29 mouse cellular contexts compared by ENCODE assay signal in the genomic region with DNA sequence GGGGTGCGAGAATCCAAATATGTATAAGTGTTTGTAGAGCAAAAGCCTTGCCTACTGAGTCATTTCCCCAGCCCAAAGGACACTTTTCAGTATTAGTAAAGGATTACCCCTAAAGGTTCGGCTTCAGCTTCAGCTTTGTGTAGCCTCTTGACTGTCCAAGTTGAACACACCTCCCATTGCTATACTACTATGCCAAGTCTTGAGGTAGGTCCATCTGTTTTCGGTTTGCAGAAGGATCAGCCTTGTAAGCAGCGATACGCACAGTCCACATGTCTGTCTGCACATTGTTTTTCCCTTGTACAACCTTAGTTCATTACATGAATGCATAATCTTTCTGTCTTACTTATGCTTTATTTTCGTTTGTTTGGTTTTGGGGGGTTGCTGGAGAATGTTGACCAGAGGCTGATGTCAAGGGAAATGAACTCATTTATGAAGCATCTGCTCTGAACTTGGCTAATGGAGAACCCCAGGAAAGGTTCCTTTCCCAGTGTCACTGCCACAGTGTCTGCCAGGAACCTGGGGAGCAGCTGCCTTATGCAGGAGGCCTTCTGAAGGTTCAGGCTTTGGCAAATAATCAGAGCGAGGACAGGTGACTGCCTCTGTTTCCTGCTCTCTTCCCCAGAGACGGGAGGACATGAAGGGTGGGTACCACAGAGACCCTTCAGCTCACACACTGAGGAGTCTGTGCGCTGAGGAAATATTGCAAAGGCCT.
DNase-seq lines count a peak whose midpoint lies in the region; ATAC-seq and TF ChIP-seq lines count a peak whose summit lies in the region.
"Had no signal": no experiment of that assay in that cellular context is flagged by ENCODE, and none has a peak within 500 bp of the region (broad histone marks: within the 10 kb centered on the region; RNA-seq: fewer than 3 reads in every experiment).

No protein-coding gene starts in this region.

- H3K27me3 ChIP-seq in hindbrain, embryonic 10.5 days (ENCODE audit: insufficient read depth, poor library complexity, severe bottlenecking), result no peaks in the 10 kb centered on the region
- no peaks in the 10 kb centered on the region for H3K27me3 ChIP-seq in hindbrain, postnatal 0 days (ENCODE audit: insufficient read depth, low read length)
- H3K27me3 ChIP-seq in forebrain, embryonic 12.5 days, result no peaks in the 10 kb centered on the region
- no peaks in the 10 kb centered on the region for H3K27me3 ChIP-seq in midbrain, embryonic 14.5 days (ENCODE audit: control insufficient read depth, insufficient read depth, low read length)
- H3K27me3 ChIP-seq: embryonic facial prominence, embryonic 15.5 days; heart, embryonic 13.5 days; liver, embryonic 15.5 days; lung, embryonic 15.5 days; megakaryocyte, embryonic 14.5 days; midbrain, embryonic 15.5 days; neural tube, embryonic 13.5 days had no signal

- H3K4me3 ChIP-seq in hindbrain, embryonic 10.5 days, result no peak overlapping the region
- H3K4me3 ChIP-seq in hindbrain, postnatal 0 days (ENCODE audit: low read length), result no peak overlapping the region
- H3K4me3 ChIP-seq in forebrain, embryonic 12.5 days (replicated peaks), result no peak overlapping the region
- H3K4me3 ChIP-seq in midbrain, embryonic 14.5 days (replicated peaks; ENCODE audit: low read depth, low read length), result no peak overlapping the region
- H3K4me3 ChIP-seq: embryonic facial prominence, embryonic 15.5 days; heart, embryonic 13.5 days; limb, embryonic 10.5 days; liver, embryonic 15.5 days; lung, embryonic 15.5 days; megakaryocyte, embryonic 14.5 days; midbrain, embryonic 15.5 days; myocyte; neural tube, embryonic 13.5 days had no signal

- H3K9ac ChIP-seq in hindbrain, postnatal 0 days (replicated peaks; ENCODE audit: low read length), result no peak overlapping the region
- H3K9ac ChIP-seq in forebrain, embryonic 12.5 days, result no peak overlapping the region
- no peak overlapping the region for H3K9ac ChIP-seq in midbrain, embryonic 14.5 days (replicated peaks; ENCODE audit: low read length)
- H3K9ac ChIP-seq: embryonic facial prominence, embryonic 15.5 days; heart, embryonic 13.5 days; hindbrain, embryonic 14.5 days; liver, embryonic 15.5 days; lung, embryonic 15.5 days; midbrain, embryonic 15.5 days; neural tube, embryonic 13.5 days had no signal

- H3K4me1 ChIP-seq in hindbrain, embryonic 10.5 days (replicated peaks), result peaks cover 15% of the 10 kb centered on the region
- H3K4me1 ChIP-seq in hindbrain, postnatal 0 days (ENCODE audit: insufficient read depth, low read length), result no peaks in the 10 kb centered on the region
- H3K4me1 ChIP-seq in forebrain, embryonic 12.5 days, result 0 out of 2 replicates have a peak, but pooled peaks cover 5% of the 10 kb centered on the region
- H3K4me1 ChIP-seq in midbrain, embryonic 14.5 days (ENCODE audit: control insufficient read depth, insufficient read depth, low read length), result no peaks in the 10 kb centered on the region
- H3K4me1 ChIP-seq: embryonic facial prominence, embryonic 15.5 days; heart, embryonic 13.5 days; limb, embryonic 10.5 days; liver, embryonic 15.5 days; lung, embryonic 15.5 days; megakaryocyte, embryonic 14.5 days; midbrain, embryonic 15.5 days had no signal

- H3K4me2 ChIP-seq in hindbrain, postnatal 0 days (ENCODE audit: low read depth, low read length), result no peak overlapping the region
- no peak overlapping the region for H3K4me2 ChIP-seq in forebrain, embryonic 12.5 days
- no peak overlapping the region for H3K4me2 ChIP-seq in midbrain, embryonic 14.5 days (ENCODE audit: low read length)
- H3K4me2 ChIP-seq: embryonic facial prominence, embryonic 15.5 days; heart, embryonic 13.5 days; hindbrain, embryonic 14.5 days; liver, embryonic 15.5 days; lung, embryonic 15.5 days; midbrain, embryonic 15.5 days; neural tube, embryonic 13.5 days had no signal

- WGBS in hindbrain, embryonic 10.5 days, result 85% methylated on average over 9 of the region's 9 CpGs
- 78% methylated on average over 9 of the region's 9 CpGs for WGBS in hindbrain, postnatal 0 days
- WGBS in forebrain, embryonic 12.5 days, result 88% methylated on average over 9 of the region's 9 CpGs
- WGBS in midbrain, embryonic 14.5 days, result 93% methylated on average over 9 of the region's 9 CpGs

- no peaks in the 10 kb centered on the region for H3K36me3 ChIP-seq in hindbrain, embryonic 10.5 days
- no peaks in the 10 kb centered on the region for H3K36me3 ChIP-seq in hindbrain, postnatal 0 days (ENCODE audit: insufficient read depth, low read length)
- H3K36me3 ChIP-seq in forebrain, embryonic 12.5 days (replicated peaks), result no peaks in the 10 kb centered on the region
- H3K36me3 ChIP-seq in midbrain, embryonic 14.5 days (ENCODE audit: control insufficient read depth, insufficient read depth, low read length), result no peaks in the 10 kb centered on the region
- H3K36me3 ChIP-seq: embryonic facial prominence, embryonic 15.5 days; heart, embryonic 13.5 days; limb, embryonic 10.5 days; liver, embryonic 15.5 days; lung, embryonic 15.5 days; midbrain, embryonic 15.5 days; neural tube, embryonic 13.5 days had no signal

- peak overlapping the region; percentile 70 for H3K27ac ChIP-seq in hindbrain, embryonic 10.5 days
- no peak overlapping the region for H3K27ac ChIP-seq in hindbrain, postnatal 0 days
- no peak overlapping the region for H3K27ac ChIP-seq in forebrain, embryonic 12.5 days
- H3K27ac ChIP-seq in midbrain, embryonic 14.5 days (replicated peaks; ENCODE audit: low read depth, low read length), result no peak overlapping the region
- H3K27ac ChIP-seq: embryonic facial prominence, embryonic 15.5 days; heart, embryonic 13.5 days; hindbrain, embryonic 14.5 days; limb, embryonic 10.5 days; liver, embryonic 15.5 days; lung, embryonic 15.5 days; midbrain, embryonic 15.5 days; neural tube, embryonic 13.5 days; stomach, postnatal 0 days had no signal

- H3K9me3 ChIP-seq in hindbrain, embryonic 10.5 days, result no peaks in the 10 kb centered on the region
- no peaks in the 10 kb centered on the region for H3K9me3 ChIP-seq in hindbrain, postnatal 0 days (ENCODE audit: low read length)
- no peaks in the 10 kb centered on the region for H3K9me3 ChIP-seq in forebrain, embryonic 12.5 days
- no peaks in the 10 kb centered on the region for H3K9me3 ChIP-seq in midbrain, embryonic 14.5 days (ENCODE audit: control insufficient read depth, low read length)
- H3K9me3 ChIP-seq: embryonic facial prominence, embryonic 15.5 days; heart, embryonic 13.5 days; limb, embryonic 10.5 days; liver, embryonic 15.5 days; lung, embryonic 15.5 days; midbrain, embryonic 15.5 days; neural tube, embryonic 13.5 days had no signal

- TF ChIP-seq CTCF in hindbrain, postnatal 0 days (IDR thresholded peaks at IDR 0.05; ENCODE audit: low read depth), result no peak

- DNase-seq in hindbrain, embryonic 10.5 days (ENCODE audit: low spot score), result no peak
- DNase-seq in hindbrain, postnatal 0 days (ENCODE audit: low spot score), result no peak
- DNase-seq in brain, adult 2 months (ENCODE audit: low read depth, low spot score), result peak; percentile 93
- DNase-seq in cerebellum, adult 18-20 months, result peak; percentile 59 to 80
- peak; percentile 75 to 82 for DNase-seq in cerebellum, postnatal 14 days
- no peak for DNase-seq in midbrain, embryonic 14.5 days
- no peak for DNase-seq in kidney, adult 11 months
- DNase-seq: gastrocnemius, postnatal 10 days; heart, postnatal 14 days; kidney, adult 8-10 months; kidney, postnatal 14 days; liver; lung, postnatal 36 days; right cerebral cortex, adult 18-20 months; right cerebral cortex, postnatal 4 days; thymus, adult 2 months had no signal

- ATAC-seq in hindbrain, postnatal 0 days, result no peak
- no peak for ATAC-seq in forebrain, embryonic 12.5 days (ENCODE audit: low FRiP score)
- ATAC-seq in midbrain, embryonic 14.5 days (ENCODE audit: low FRiP score, low TSS enrichment), result no peak
- ATAC-seq: forebrain, embryonic 16.5 days; midbrain, embryonic 15.5 days had no signal

Comparison
In these comparisons a context has a peak if more than half of its experiments do, and no peak if none do; other contexts are left out.
1. DNase-seq: peak in brain, adult 2 months (single experiment), cerebellum, adult 18-20 months (2 of 2) and cerebellum, postnatal 14 days (2 of 2); none in hindbrain, embryonic 10.5 days (single experiment), hindbrain, postnatal 0 days (single experiment), midbrain, embryonic 14.5 days (single experiment) and kidney, adult 11 months (single experiment).